Mouse (Mus musculus) liver, embryonic 11.5 days (tissue): ENCODE data around the gene Ubxn10. TPM values are rescaled to one million over a fixed set of nuclear protein-coding genes. Genes with fewer than 3 reads are reported as not detected.

ENCODE experiments used
- ATAC-seq: fragments of 200-750 bp; cut with Nextera tagmentation; replicated peaks from 2 replicates; pipeline ENCODE4 v1.8.0; 2017; ENCODE audit warnings: moderate number of reproducible peaks, mild to moderate bottlenecking, moderate TSS enrichment, moderate library complexity; ENCODE audit not compliant: low FRiP score
- DNase-seq: peaks from one replicate; pipeline ENCODE4 v3.0.0-alpha.2; 2017; ENCODE audit warnings: low spot score
- H3K27ac ChIP-seq: fragments of 300-500 bp; sonication (generic); 2 replicates; pipeline ENCODE4 v1.5.1; 2014; ENCODE audit warnings: mild to moderate bottlenecking, low read depth, low read length, control low read depth
- H3K27me3 ChIP-seq: fragments of 300-500 bp; sonication (generic); replicated peaks from 2 replicates; pipeline ENCODE4 v1.6.1; 2014; ENCODE audit warnings: low read length, mixed read lengths; ENCODE audit not compliant: control insufficient read depth, insufficient read depth
- H3K36me3 ChIP-seq: fragments of 300-500 bp; sonication (generic); 2 replicates; pipeline ENCODE4 v1.6.1; 2014; ENCODE audit warnings: mild to moderate bottlenecking, low read length, moderate library complexity, mixed read lengths; ENCODE audit not compliant: control insufficient read depth, insufficient read depth
- H3K4me1 ChIP-seq: fragments of 300-500 bp; sonication (generic); replicated peaks from 2 replicates; pipeline ENCODE4 v1.6.1; 2014; ENCODE audit warnings: low read length, mixed read lengths; ENCODE audit not compliant: control insufficient read depth, insufficient read depth
- H3K4me2 ChIP-seq: fragments of 300-500 bp; sonication (generic); 2 replicates; pipeline ENCODE4 v1.6.1; 2014; ENCODE audit warnings: mild to moderate bottlenecking, control low read depth, moderate library complexity
- H3K4me3 ChIP-seq: fragments of 300-500 bp; sonication (generic); 2 replicates; pipeline ENCODE4 v1.5.1; 2014; ENCODE audit warnings: low read depth, low read length, control low read depth
- H3K9ac ChIP-seq: fragments of 300-500 bp; sonication (generic); 2 replicates; pipeline ENCODE4 v1.6.1; 2014; ENCODE audit warnings: low read depth, low read length, control low read depth
- H3K9me3 ChIP-seq: fragments of 300-500 bp; sonication (generic); 2 replicates; pipeline ENCODE4 v1.6.1; 2016; ENCODE audit warnings: low read length, inconsistent platforms, mixed read lengths; ENCODE audit not compliant: control insufficient read depth
- WGBS: fragments of 180-500 bp; shearing (Covaris S2); extraction: QIAGEN DNeasy Blood & Tissue Kit; methylation state at CpG from one replicate; pipeline ENCODE4 v1.1.7; 2014; 5-methylcytosine and 5-hydroxymethylcytosine counted together
- polyA plus RNA-seq: library from polyadenylated mRNA; unstranded; fragments of >200 nt; fragmentation: Nextera tagmentation; extraction: Ambion mirVana; gene quantifications from 2 replicates; pipeline ENCODE4 v1.2.1, GENCODE M21; 2014

Ubxn10 gene
- polyA plus RNA-seq, 1 experiment from 2014 or later: 0.48 TPM

DNA sequence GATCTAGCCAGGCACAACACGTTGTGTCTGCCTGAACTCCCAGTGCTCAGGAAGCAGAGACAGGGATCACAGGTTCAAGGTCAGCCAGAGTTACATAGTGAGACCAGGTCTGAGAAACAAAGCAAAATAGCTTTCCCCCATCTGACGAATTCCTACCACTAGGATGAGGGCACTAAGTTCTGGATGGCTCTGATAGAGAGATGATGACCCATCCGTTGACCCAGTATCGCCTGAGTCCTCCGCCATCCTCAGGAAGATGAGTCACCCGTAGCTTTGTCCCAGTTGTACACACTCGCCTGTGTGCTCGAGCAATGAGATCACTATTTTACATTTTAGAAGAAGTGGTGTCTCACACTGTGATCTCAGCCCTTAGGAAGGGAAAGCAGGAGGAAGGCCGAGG, 25.3 kb upstream of the Ubxn10 start:
- Histone ChIP-seq H3K4me3 (no peak overlapping the region), H3K4me1 (no peaks in the 10 kb centered on the region), H3K36me3 (no peaks in the 10 kb centered on the region), H3K9me3 (no peaks in the 10 kb centered on the region), H3K27ac (no peak overlapping the region), H3K27me3 (no peaks in the 10 kb centered on the region), H3K9ac (no peak overlapping the region), H3K4me2 (no peak overlapping the region)
- no peak; the same call in 1 of the 2 replicates for ATAC-seq
- DNase-seq: no peak
- WGBS: 63% methylated on average over 9 of the region's 9 CpGs

DNA sequence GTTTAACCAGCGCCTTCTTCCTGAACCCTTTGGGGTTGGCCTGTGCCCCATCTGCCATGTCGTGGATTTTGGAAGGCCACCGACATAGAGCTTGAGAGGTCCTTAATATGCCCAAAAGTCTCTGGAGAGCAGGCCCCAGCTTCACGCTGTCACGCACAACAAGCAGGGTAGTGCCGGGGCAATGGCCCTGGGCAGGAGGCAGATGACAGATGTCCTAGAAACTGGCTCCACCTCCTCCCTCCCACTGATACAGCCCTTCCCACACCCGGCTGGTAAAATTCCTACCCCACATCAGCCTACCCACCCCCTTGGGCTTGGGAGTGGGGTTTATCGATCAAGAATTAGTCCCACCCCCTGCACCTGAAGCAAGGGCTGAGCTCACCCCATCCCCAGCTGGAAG, 20.4 kb upstream of the Ubxn10 start, which contains the start of gene Pla2g2f:
Gene Pla2g2f (minus strand): TSS at position 211 of the 400 bp plus-strand sequence.
- WGBS: 84% methylated on average over 8 of the region's 8 CpGs
- H3K27ac ChIP-seq: no peak within 1 kb of the TSS
- H3K4me2 ChIP-seq: no peak within 1 kb of the TSS
- H3K4me3 ChIP-seq: no peak within 1 kb of the TSS
- H3K4me1 ChIP-seq: no peaks in the 10 kb centered on the region
- no peaks in the 10 kb centered on the region for H3K27me3 ChIP-seq
- no peaks in the 10 kb centered on the region for H3K36me3 ChIP-seq
- DNase-seq: no peak
- no peaks in the 10 kb centered on the region for H3K9me3 ChIP-seq
- H3K9ac ChIP-seq: no peak within 1 kb of the TSS
- no peak for ATAC-seq

DNA sequence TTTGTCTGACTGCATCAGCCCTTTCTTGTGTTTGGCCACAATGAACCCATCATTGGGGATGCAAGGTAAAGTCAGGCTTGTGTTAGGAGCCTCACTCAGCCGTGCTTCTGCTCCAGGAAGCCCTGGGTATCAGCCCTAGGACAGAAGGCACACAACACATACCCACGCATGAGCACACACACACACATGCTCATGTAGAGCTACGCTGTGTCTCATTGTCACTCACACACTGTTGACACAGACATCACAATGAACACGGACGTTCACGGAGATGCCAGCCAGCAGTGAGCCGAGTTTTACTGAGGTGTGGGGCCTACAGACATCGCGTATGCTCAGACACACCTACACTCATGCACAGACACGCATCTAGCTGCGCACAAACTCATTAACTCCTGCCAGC, 19.0 kb upstream of the Ubxn10 start:
- DNase-seq (no peak), ATAC-seq (no peak)
- Histone ChIP-seq H3K36me3 (no peaks in the 10 kb centered on the region), H3K9me3 (no peaks in the 10 kb centered on the region), H3K27ac (no peak overlapping the region), H3K9ac (no peak overlapping the region), H3K4me1 (no peaks in the 10 kb centered on the region), H3K4me2 (no peak overlapping the region), H3K4me3 (no peak overlapping the region), H3K27me3 (no peaks in the 10 kb centered on the region)
- WGBS: 79% methylated on average over 11 of the region's 11 CpGs

DNA sequence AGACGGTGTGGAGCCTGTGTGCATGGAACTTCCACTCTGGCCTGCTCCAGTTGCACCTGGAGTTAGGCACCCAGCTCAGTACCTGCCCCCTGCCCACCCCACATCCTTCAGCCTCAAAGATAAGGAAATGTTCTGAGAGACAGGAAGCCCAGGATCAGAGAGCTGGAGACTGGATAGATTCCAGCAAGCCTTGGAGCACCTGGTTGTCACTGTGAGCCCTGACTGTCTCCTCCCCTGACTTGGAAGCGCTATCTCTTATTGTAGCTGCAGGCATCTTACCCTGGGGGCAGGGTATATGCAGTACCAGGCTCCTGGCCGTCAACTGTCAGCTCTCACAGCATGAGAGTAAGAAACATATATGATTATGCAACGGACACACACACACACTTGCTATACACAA, 18.5 kb upstream of the Ubxn10 start:
- H3K4me1 ChIP-seq: no peaks in the 10 kb centered on the region
- 58% methylated on average over 4 of the region's 4 CpGs for WGBS

DNA sequence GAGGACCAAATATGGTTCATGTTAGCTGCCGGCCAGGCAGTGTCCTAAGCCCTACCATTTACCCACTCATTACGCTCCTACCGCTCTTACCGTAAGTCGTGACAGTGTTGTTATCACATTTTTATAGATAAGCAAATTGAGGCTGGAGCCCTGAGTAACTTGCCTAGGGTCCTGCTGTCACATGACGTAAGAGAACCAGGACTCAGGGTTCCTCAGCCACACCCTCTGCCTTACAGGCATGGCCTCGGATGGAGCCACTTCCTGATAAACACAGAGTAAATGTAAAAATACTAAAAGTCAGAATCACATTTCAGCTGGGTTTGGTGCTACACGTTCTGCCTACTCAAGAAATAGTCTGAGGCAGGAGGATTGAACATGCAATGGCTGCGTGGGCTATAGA, 17.5 kb upstream of the Ubxn10 start:
- Histone ChIP-seq H3K4me3 (no peak overlapping the region), H3K4me1 (no peaks in the 10 kb centered on the region), H3K9ac (no peak overlapping the region), H3K36me3 (no peaks in the 10 kb centered on the region), H3K27ac (no peak overlapping the region), H3K9me3 (no peaks in the 10 kb centered on the region), H3K27me3 (no peaks in the 10 kb centered on the region), H3K4me2 (no peak overlapping the region)
- WGBS: 59% methylated on average over 9 of the region's 9 CpGs
- DNase-seq: no peak
- no peak for ATAC-seq

More for the DNA sequence above, 18.5 kb upstream of the Ubxn10 start:
- Histone ChIP-seq H3K27ac (no peak overlapping the region), H3K9ac (no peak overlapping the region), H3K27me3 (no peaks in the 10 kb centered on the region), H3K36me3 (no peaks in the 10 kb centered on the region), H3K4me2 (no peak overlapping the region), H3K9me3 (no peaks in the 10 kb centered on the region), H3K4me3 (no peak overlapping the region)
- no peak for DNase-seq
- no peak for ATAC-seq

DNA sequence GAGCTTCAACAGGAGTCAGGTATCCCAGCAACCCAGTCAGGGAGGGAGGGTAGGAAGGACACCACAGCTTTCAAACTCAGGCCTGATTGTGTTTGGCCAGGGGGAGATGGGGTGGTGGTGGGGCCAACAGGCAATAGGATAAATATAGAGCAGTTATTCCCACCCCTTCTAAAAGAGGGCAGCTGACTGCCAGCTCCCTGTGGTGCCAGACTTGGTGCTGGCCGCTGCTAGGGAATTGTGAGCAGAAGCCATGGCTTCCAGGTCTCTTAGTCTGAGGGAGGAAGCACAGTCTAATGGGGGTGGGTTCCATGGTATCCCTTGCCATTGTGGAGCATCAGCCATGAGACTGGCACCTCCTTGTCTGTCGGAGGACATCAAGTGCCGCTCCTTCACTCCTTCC, 16.6 kb upstream of the Ubxn10 start:
- Histone ChIP-seq H3K4me1 (no peaks in the 10 kb centered on the region), H3K36me3 (no peaks in the 10 kb centered on the region), H3K4me3 (no peak overlapping the region), H3K27me3 (no peaks in the 10 kb centered on the region), H3K27ac (no peak overlapping the region), H3K9me3 (no peaks in the 10 kb centered on the region), H3K9ac (no peak overlapping the region), H3K4me2 (no peak overlapping the region)
- no peak for DNase-seq
- WGBS: 70% methylated on average over 3 of the region's 3 CpGs
- ATAC-seq: no peak

DNA sequence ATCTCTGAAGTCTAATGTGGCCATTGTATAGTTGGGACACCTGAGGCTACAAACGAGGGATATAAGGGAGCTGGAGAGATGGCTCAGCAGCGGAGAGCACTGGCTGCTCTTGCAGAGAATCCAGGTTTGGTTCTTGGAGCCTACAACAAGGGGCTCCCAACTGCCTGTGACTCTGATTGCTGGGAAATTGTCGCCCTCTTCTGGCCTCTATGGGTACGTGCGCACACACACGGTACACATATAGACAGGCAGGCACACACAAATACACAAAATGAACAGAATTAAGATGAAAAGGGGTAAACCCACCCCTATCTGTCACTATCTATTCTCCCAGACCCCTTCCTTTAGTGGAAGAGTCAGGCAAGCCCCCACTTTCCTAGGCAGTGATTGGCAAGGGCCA, 15.6 kb upstream of the Ubxn10 start:
- H3K9ac ChIP-seq: no peak overlapping the region
- H3K27ac ChIP-seq: no peak overlapping the region
- DNase-seq (no peak), ATAC-seq (no peak)
- no peaks in the 10 kb centered on the region for H3K4me1 ChIP-seq
- H3K27me3 ChIP-seq: no peaks in the 10 kb centered on the region
- H3K36me3 ChIP-seq: no peaks in the 10 kb centered on the region
- no peak overlapping the region for H3K4me3 ChIP-seq
- 86% methylated on average over 6 of the region's 6 CpGs for WGBS
- H3K4me2 ChIP-seq: no peak overlapping the region
- H3K9me3 ChIP-seq: no peaks in the 10 kb centered on the region

DNA sequence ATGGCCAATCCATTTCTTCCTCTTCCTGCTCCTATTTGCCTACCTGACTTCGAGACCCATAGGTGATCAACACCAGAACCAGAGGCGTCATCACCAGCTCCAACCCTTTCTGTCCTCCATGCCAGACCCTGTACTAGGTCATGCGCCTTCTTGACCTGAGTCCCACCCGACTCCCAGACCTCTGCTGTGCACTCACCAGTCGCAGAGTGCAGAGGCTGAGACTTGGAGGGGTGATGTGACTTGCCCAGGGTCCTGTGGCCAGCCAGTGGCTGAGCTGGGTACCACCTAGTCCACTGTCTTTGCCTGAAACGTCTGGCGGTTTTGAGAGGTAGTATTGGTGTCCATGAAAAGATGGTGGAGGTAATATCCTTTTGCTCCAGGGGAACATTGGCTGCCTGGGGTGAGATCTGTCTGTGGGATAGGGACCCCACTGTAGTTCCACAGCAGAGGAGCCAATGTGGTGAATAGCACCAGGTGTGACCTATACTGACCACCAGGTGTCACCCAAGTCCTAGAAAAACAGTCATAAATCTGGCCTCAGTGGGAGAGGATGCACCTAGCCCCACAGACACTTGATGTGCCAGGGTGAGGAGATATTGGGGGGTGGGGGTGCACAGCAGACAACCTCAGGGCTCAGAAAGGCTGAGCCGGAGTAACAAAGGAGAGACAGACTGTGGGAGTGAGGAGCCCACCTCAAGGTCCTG, 11.6 kb upstream of the Ubxn10 start:
- H3K4me3 ChIP-seq: no peak overlapping the region
- WGBS: 46% methylated on average over 8 of the region's 8 CpGs

DNA sequence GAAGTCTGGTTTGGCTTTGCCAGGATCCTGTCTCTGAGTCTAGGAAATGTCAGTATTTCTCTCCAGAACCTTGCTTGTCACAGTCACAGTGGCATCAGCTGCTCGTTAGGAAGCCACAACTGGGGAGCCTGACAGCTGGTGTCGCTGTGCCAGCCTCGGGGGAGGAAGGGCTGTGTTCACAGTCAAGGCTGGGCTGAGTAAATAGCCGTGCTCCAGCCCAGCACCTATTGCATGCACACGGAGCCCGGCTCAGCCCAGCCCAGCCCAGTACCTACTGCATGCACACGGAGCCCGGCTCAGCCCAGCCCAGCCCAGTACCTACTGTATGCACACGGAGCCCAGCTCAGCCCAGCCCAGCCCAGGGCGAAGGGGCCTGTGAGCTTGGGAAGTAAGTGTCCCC, 10.9 kb upstream of the Ubxn10 start:
- Histone ChIP-seq H3K27me3 (no peaks in the 10 kb centered on the region; the same call in 1 of the 2 replicates), H3K27ac (no peak overlapping the region), H3K4me2 (no peak overlapping the region), H3K36me3 (no peaks in the 10 kb centered on the region), H3K9me3 (no peaks in the 10 kb centered on the region), H3K4me1 (no peaks in the 10 kb centered on the region), H3K9ac (no peak overlapping the region), H3K4me3 (no peak overlapping the region)
- WGBS: 65% methylated on average over 10 of the region's 10 CpGs
- DNase-seq: no peak
- ATAC-seq: no peak; the same call in 1 of the 2 replicates

More for the DNA sequence above, 11.6 kb upstream of the Ubxn10 start:
- no peaks in the 10 kb centered on the region for H3K9me3 ChIP-seq
- no peaks in the 10 kb centered on the region for H3K4me1 ChIP-seq
- H3K4me2 ChIP-seq: no peak overlapping the region
- ATAC-seq (no peak), DNase-seq (no peak)
- H3K36me3 ChIP-seq: no peaks in the 10 kb centered on the region
- no peaks in the 10 kb centered on the region; the same call in 1 of the 2 replicates for H3K27me3 ChIP-seq
- no peak overlapping the region for H3K9ac ChIP-seq
- no peak overlapping the region for H3K27ac ChIP-seq
